Mouse (Mus musculus): ENCODE results near the gene Plekhm3. TPM values are rescaled to one million over a fixed set of nuclear protein-coding genes. Genes with fewer than 3 reads are reported as not detected.

The Plekhm3 gene
- polyA plus RNA-seq, 1 experiment from 2014 or later, result 9.2 TPM

DNA sequence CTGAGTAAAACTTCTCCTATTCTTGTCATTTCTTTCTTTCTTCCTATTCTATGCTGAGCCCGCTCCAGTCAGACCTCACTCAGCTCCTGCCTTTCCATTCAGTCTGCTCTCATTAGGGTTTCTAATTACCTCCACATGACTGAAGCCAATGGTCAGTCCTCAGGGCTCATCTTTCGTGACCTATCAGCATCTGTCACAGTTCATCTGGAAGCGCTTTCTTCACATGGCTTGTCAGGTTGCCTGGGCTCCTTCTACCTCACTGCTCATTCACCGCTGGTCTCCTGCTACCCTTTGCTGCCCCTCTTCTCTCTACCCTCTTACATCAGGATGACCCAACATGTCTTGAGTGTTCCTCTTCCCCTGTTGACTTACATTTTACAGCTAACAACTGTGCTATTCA is 65.3 kb downstream of the Plekhm3 start:
- 21% methylated on average over 4 of the region's 4 CpGs for WGBS
- no peaks in the 10 kb centered on the region for H3K27me3 ChIP-seq (replicated peaks; ENCODE audit: low read depth, poor library complexity, severe bottlenecking)

GRCm38 (mm10) chr1:64887502-64888203 is 69.0 kb downstream of the Plekhm3 start:
- no peak overlapping the region for H3K4me3 ChIP-seq
- H3K9me3 ChIP-seq, result no peaks in the 10 kb centered on the region
- 0 out of 2 replicates have a peak, but pooled peaks cover 3% of the 10 kb centered on the region for H3K36me3 ChIP-seq (replicated peaks)
- peaks cover 28% of the 10 kb centered on the region for H3K4me1 ChIP-seq
- H3K27me3 ChIP-seq (replicated peaks; ENCODE audit: low read depth, poor library complexity, severe bottlenecking), result no peaks in the 10 kb centered on the region
- DNase-seq (ENCODE audit: low spot score), result no peak
- 88% methylated on average over 2 of the region's 2 CpGs for WGBS
- no peak overlapping the region for H3K27ac ChIP-seq (replicated peaks)

More for the DNA sequence above, 65.3 kb downstream of the Plekhm3 start:
- DNase-seq (ENCODE audit: low spot score), result peak; percentile 34
- Histone ChIP-seq H3K9me3 (no peaks in the 10 kb centered on the region), H3K36me3 (replicated peaks) (0 out of 2 replicates have a peak, but pooled peaks cover 3% of the 10 kb centered on the region), H3K4me1 (peaks cover 10% of the 10 kb centered on the region), H3K27ac (replicated peaks) (no peak overlapping the region), H3K4me3 (no peak overlapping the region)

GRCm38 (mm10) chr1:64886718-64887117 is 69.9 kb downstream of the Plekhm3 start:
- no peaks in the 10 kb centered on the region for H3K27me3 ChIP-seq (replicated peaks; ENCODE audit: low read depth, poor library complexity, severe bottlenecking)
- H3K27ac ChIP-seq (replicated peaks), result no peak overlapping the region
- H3K4me3 ChIP-seq, result no peak overlapping the region
- H3K4me1 ChIP-seq, result peaks cover 27% of the 10 kb centered on the region
- 0 out of 2 replicates have a peak, but pooled peaks cover 3% of the 10 kb centered on the region for H3K36me3 ChIP-seq (replicated peaks)
- H3K9me3 ChIP-seq, result no peaks in the 10 kb centered on the region
- DNase-seq (ENCODE audit: low spot score), result no peak
- WGBS, result 86% methylated on average over 6 of the region's 6 CpGs

GRCm38 (mm10) chr1:64885328-64885727 is 71.3 kb downstream of the Plekhm3 start:
- 70% methylated on average over 3 of the region's 3 CpGs for WGBS
- no peak for DNase-seq (ENCODE audit: low spot score)
- Histone ChIP-seq H3K4me1 (peaks cover 17% of the 10 kb centered on the region), H3K4me3 (no peak overlapping the region), H3K27ac (replicated peaks) (no peak overlapping the region; the same call in 1 of the 2 replicates), H3K9me3 (no peaks in the 10 kb centered on the region), H3K27me3 (replicated peaks; ENCODE audit: low read depth, poor library complexity, severe bottlenecking) (no peaks in the 10 kb centered on the region), H3K36me3 (replicated peaks) (0 out of 2 replicates have a peak, but pooled peaks cover 3% of the 10 kb centered on the region)

GRCm38 (mm10) chr1:64884007-64884406 is 72.6 kb downstream of the Plekhm3 start:
- H3K27me3 ChIP-seq (replicated peaks; ENCODE audit: low read depth, poor library complexity, severe bottlenecking), result no peaks in the 10 kb centered on the region
- no peaks in the 10 kb centered on the region for H3K9me3 ChIP-seq
- DNase-seq (ENCODE audit: low spot score), result peak; percentile 44
- H3K36me3 ChIP-seq (replicated peaks), result no peaks in the 10 kb centered on the region
- H3K4me3 ChIP-seq, result no peak overlapping the region
- H3K4me1 ChIP-seq, result peaks cover 17% of the 10 kb centered on the region
- 21% methylated on average over 6 of the region's 6 CpGs for WGBS
- peak overlapping the region; percentile 69 for H3K27ac ChIP-seq (replicated peaks)

DNA sequence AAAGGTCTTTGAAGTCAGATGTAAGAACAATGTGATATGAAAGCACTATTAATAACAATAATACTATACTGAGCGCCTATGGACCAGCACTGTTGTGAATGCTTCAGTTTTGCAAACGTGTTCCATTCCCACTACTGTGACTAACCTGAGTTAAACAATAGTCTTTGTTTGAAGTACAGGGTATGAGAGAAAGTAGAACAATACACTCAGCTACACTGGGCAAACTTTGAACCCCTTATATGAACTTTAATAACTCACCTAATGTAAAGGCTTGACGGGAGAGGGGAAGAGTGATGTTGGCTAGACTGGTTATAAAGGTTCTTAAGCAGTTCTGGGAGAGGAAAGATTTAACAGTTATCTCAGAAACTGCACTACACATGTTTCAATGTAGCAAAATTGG is 76.0 kb downstream of the Plekhm3 start:
- no peaks in the 10 kb centered on the region for H3K9me3 ChIP-seq
- H3K27ac ChIP-seq (replicated peaks), result no peak overlapping the region
- WGBS, result 86% methylated on average over 3 of the region's 3 CpGs
- peaks cover 17% of the 10 kb centered on the region for H3K4me1 ChIP-seq
- H3K36me3 ChIP-seq (replicated peaks), result peaks cover 4% of the 10 kb centered on the region; the same call in 1 of the 2 replicates
- H3K4me3 ChIP-seq, result no peak overlapping the region
- DNase-seq (ENCODE audit: low spot score), result no peak
- H3K27me3 ChIP-seq (replicated peaks; ENCODE audit: low read depth, poor library complexity, severe bottlenecking), result no peaks in the 10 kb centered on the region

GRCm38 (mm10) chr1:64878795-64879240 is 77.8 kb downstream of the Plekhm3 start:
- H3K4me1 ChIP-seq, result peaks cover 2% of the 10 kb centered on the region
- no peak for DNase-seq (ENCODE audit: low spot score)
- WGBS, result 67% methylated on average over 12 of the region's 12 CpGs
- H3K36me3 ChIP-seq (replicated peaks), result peaks cover 4% of the 10 kb centered on the region; the same call in 1 of the 2 replicates
- H3K9me3 ChIP-seq, result no peaks in the 10 kb centered on the region
- H3K27ac ChIP-seq (replicated peaks), result no peak overlapping the region
- H3K27me3 ChIP-seq (replicated peaks; ENCODE audit: low read depth, poor library complexity, severe bottlenecking), result no peaks in the 10 kb centered on the region
- no peak overlapping the region for H3K4me3 ChIP-seq

DNA sequence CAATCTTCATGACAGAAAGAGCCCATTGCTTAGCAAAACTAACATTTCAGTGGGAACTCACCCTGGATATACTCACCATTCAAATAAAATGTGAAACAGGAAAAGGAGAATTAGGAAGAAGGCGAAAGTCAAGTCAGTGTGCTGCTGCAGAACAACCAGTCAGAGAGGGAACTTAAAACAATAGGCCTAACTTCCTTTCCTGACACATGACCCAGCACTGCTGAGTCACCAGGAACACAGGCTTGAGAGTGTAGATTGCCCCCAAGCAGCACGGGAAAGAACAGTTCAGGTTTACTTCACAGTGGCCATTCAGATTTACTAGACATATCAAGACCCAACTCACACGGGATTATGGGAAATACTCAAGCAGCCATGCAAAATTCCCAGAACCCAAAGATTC is 80.3 kb downstream of the Plekhm3 start:
- Histone ChIP-seq H3K4me1 (no peaks in the 10 kb centered on the region), H3K27me3 (replicated peaks; ENCODE audit: low read depth, poor library complexity, severe bottlenecking) (no peaks in the 10 kb centered on the region), H3K27ac (replicated peaks) (no peak overlapping the region), H3K4me3 (no peak overlapping the region), H3K9me3 (no peaks in the 10 kb centered on the region), H3K36me3 (replicated peaks) (peaks cover 4% of the 10 kb centered on the region; the same call in 1 of the 2 replicates)
- 63% methylated on average over 3 of the region's 3 CpGs for WGBS
- DNase-seq (ENCODE audit: low spot score), result no peak

- no peak overlapping the region for H3K27ac ChIP-seq (replicated peaks)
- H3K4me1 ChIP-seq, result no peaks in the 10 kb centered on the region
- no peaks in the 10 kb centered on the region for H3K27me3 ChIP-seq (replicated peaks; ENCODE audit: low read depth, poor library complexity, severe bottlenecking)
- no peak for DNase-seq (ENCODE audit: low spot score)
- H3K4me3 ChIP-seq, result no peak overlapping the region
- H3K9me3 ChIP-seq, result no peaks in the 10 kb centered on the region
- peaks cover 4% of the 10 kb centered on the region; the same call in 1 of the 2 replicates for H3K36me3 ChIP-seq (replicated peaks)
- 92% methylated on average over 5 of the region's 5 CpGs for WGBS
Observed at GRCm38 (mm10) chr1:64875712-64876111, 80.9 kb downstream of the Plekhm3 start.

- H3K27me3 ChIP-seq (replicated peaks; ENCODE audit: low read depth, poor library complexity, severe bottlenecking), result no peaks in the 10 kb centered on the region
- no peak overlapping the region for H3K4me3 ChIP-seq
- H3K9me3 ChIP-seq, result no peaks in the 10 kb centered on the region
- H3K27ac ChIP-seq (replicated peaks), result no peak overlapping the region
- no peak for DNase-seq (ENCODE audit: low spot score)
- H3K4me1 ChIP-seq, result no peaks in the 10 kb centered on the region
- WGBS, result 86% methylated on average over 1 of the region's 1 CpGs
- peaks cover 4% of the 10 kb centered on the region; the same call in 1 of the 2 replicates for H3K36me3 ChIP-seq (replicated peaks)
Observed at GRCm38 (mm10) chr1:64875156-64875555, 81.5 kb downstream of the Plekhm3 start.

DNA sequence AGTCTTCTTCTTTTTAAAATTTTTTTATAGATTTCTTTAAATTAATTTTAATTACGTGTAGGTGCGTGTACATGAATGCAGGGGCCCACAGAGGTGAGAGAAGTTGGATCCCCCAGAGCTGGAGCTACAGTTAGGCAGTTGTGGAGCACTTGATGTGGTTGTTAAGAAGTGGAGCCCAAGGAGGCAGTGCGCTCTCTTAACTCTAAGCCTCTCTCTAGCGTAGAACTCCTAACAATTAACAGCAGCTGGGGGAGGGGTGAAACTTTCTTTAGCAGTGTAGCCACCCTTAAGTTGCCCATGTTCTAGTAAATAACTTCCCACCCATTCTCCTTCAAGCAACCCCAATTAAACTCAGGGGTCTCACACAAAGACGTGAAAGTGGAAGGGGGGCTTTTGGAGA is 84.7 kb downstream of the Plekhm3 start:
- no peaks in the 10 kb centered on the region for H3K27me3 ChIP-seq (replicated peaks; ENCODE audit: low read depth, poor library complexity, severe bottlenecking)
- 0 out of 2 replicates have a peak, but pooled peaks cover 1% of the 10 kb centered on the region for H3K36me3 ChIP-seq (replicated peaks)
- WGBS, result 73% methylated on average over 5 of the region's 5 CpGs
- H3K4me3 ChIP-seq, result no peak overlapping the region
- H3K27ac ChIP-seq (replicated peaks), result no peak overlapping the region
- DNase-seq (ENCODE audit: low spot score), result no peak
- peaks cover 8% of the 10 kb centered on the region for H3K4me1 ChIP-seq
- no peaks in the 10 kb centered on the region for H3K9me3 ChIP-seq

DNA sequence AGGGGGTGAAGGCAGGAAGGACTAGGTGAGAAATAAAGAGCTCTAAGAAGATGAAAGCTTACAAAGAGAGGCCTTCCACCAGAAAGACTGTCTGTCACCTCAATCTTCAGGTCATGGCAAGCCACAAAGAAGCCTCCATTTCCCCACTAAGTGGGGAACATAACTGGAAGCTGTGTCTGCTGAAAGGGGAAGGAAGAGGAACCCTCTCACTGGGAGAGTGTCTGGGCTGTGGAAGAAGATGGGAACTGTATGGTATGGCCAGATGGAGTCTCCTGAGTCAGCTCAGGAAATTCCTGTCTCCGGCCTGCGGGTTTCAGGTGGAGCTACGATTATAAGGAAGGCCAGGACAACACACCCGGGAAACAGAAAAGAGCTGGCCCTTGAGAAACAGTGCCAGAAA is 88.9 kb downstream of the Plekhm3 start:
- Histone ChIP-seq H3K27me3 (replicated peaks; ENCODE audit: low read depth, poor library complexity, severe bottlenecking) (no peaks in the 10 kb centered on the region), H3K4me3 (no peak overlapping the region), H3K36me3 (replicated peaks) (no peaks in the 10 kb centered on the region), H3K27ac (replicated peaks) (no peak overlapping the region), H3K9me3 (no peaks in the 10 kb centered on the region), H3K4me1 (peaks cover 8% of the 10 kb centered on the region)
- no peak for DNase-seq (ENCODE audit: low spot score)
- 64% methylated on average over 4 of the region's 4 CpGs for WGBS

DNA sequence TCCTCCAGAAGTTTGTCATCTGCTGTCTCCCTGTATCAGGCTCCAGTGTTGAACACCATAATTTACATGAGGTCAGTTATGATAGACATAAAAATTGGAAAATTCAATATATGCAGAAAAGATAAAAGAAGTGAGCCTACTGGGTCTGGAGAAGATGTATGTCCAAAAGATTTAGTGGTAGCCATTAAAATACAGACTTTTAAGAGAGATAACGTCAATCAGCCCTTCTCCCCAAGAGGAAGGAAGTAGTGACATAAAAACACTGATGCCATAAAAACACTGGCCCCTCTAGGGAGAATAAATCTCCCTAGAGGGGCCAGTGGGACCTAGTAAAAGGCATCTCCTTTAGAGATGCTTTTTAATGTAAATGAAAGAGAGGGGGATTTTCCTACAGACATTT is 90.5 kb downstream of the Plekhm3 start:
- Histone ChIP-seq H3K36me3 (replicated peaks) (no peaks in the 10 kb centered on the region), H3K27ac (replicated peaks) (no peak overlapping the region), H3K4me1 (peaks cover 8% of the 10 kb centered on the region), H3K27me3 (replicated peaks; ENCODE audit: low read depth, poor library complexity, severe bottlenecking) (no peaks in the 10 kb centered on the region), H3K4me3 (no peak overlapping the region), H3K9me3 (no peaks in the 10 kb centered on the region)
- WGBS, result 76% methylated on average over 1 of the region's 1 CpGs
- no peak for DNase-seq (ENCODE audit: low spot score)
